Mouse (Mus musculus) midbrain, embryonic 11.5 days (tissue): ENCODE measurements around the gene C1qtnf9. TPM values are rescaled to one million over a fixed set of nuclear protein-coding genes. Genes with fewer than 3 reads are reported as not detected.

Source experiments
- ATAC-seq: fragments of 200-750 bp; cut with Nextera tagmentation; 2 replicates; pipeline ENCODE4 v1.8.0; 2017; ENCODE audit warnings: moderate TSS enrichment, moderate library complexity; ENCODE audit not compliant: low FRiP score
- DNase-seq: peaks from one replicate; pipeline ENCODE4 v3.0.0; 2015; ENCODE audit warnings: low spot score; ENCODE audit errors: missing footprints
- H3K27ac ChIP-seq: fragments of 300-500 bp; sonication (generic); 2 replicates; pipeline ENCODE4 v1.5.1; 2014; ENCODE audit warnings: low read depth, low read length
- H3K27me3 ChIP-seq: fragments of 300-500 bp; sonication (generic); 2 replicates; pipeline ENCODE4 v1.6.1; 2014; ENCODE audit warnings: mild to moderate bottlenecking, low read length, moderate library complexity, mixed read lengths; ENCODE audit not compliant: control insufficient read depth, insufficient read depth
- H3K36me3 ChIP-seq: fragments of 300-500 bp; sonication (generic); 2 replicates; pipeline ENCODE4 v1.6.1; 2014; ENCODE audit warnings: mild to moderate bottlenecking, low read length, moderate library complexity, mixed read lengths; ENCODE audit not compliant: control insufficient read depth, insufficient read depth
- H3K4me1 ChIP-seq: fragments of 300-500 bp; sonication (generic); 2 replicates; pipeline ENCODE4 v1.6.1; 2014; ENCODE audit warnings: low read length; ENCODE audit not compliant: control insufficient read depth, insufficient read depth
- H3K4me2 ChIP-seq: fragments of 300-500 bp; sonication (generic); 2 replicates; pipeline ENCODE4 v1.6.1; 2014; ENCODE audit warnings: mild to moderate bottlenecking, moderate library complexity
- H3K4me3 ChIP-seq: fragments of 300-500 bp; sonication (generic); 2 replicates; pipeline ENCODE4 v1.5.1; 2014; ENCODE audit warnings: low read depth, low read length
- H3K9ac ChIP-seq: fragments of 300-500 bp; sonication (generic); 2 replicates; pipeline ENCODE4 v1.6.1; 2014; ENCODE audit warnings: low read length
- H3K9me3 ChIP-seq: fragments of 300-500 bp; sonication (generic); 2 replicates; pipeline ENCODE4 v1.6.1; 2016; ENCODE audit warnings: low read length; ENCODE audit not compliant: control insufficient read depth
- WGBS: fragments of 180-500 bp; shearing (Covaris S2); extraction: QIAGEN DNeasy Blood & Tissue Kit; methylation state at CpG from one replicate; pipeline ENCODE4 v1.1.7; 2014; 5-methylcytosine and 5-hydroxymethylcytosine counted together
- polyA plus RNA-seq: library from polyadenylated mRNA; unstranded; fragments of >200 nt; fragmentation: Nextera tagmentation; extraction: Ambion mirVana; gene quantifications from 2 replicates; pipeline ENCODE4 v1.2.1, GENCODE M21; 2014

Gene C1qtnf9
- polyA plus RNA-seq, 1 experiment from 2014 or later: not detected

DNA sequence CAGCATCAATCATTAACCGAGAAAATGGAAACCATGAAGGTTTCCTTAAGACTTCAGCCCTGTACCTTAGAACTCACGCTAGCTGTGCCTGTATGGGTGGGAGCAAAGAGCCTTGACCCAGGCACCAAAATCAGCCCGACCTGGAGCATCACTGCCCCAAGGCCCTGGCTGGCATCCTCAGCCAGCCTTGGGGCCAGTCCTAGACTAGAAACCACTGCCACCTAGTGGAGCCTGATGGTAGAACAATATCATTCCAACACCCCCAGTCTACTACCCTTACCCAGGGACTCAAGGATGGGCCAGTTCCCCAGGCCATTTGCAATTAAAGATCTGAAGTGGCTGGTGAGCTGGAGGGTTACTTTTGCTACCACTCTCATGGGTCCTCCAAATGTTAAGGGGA is 22.2 kb downstream of the C1qtnf9 start:
- peak; percentile 5; the same call in 1 of the 2 replicates for ATAC-seq
- H3K36me3 ChIP-seq: peaks cover 2% of the 10 kb centered on the region; the same call in 1 of the 2 replicates

DNA sequence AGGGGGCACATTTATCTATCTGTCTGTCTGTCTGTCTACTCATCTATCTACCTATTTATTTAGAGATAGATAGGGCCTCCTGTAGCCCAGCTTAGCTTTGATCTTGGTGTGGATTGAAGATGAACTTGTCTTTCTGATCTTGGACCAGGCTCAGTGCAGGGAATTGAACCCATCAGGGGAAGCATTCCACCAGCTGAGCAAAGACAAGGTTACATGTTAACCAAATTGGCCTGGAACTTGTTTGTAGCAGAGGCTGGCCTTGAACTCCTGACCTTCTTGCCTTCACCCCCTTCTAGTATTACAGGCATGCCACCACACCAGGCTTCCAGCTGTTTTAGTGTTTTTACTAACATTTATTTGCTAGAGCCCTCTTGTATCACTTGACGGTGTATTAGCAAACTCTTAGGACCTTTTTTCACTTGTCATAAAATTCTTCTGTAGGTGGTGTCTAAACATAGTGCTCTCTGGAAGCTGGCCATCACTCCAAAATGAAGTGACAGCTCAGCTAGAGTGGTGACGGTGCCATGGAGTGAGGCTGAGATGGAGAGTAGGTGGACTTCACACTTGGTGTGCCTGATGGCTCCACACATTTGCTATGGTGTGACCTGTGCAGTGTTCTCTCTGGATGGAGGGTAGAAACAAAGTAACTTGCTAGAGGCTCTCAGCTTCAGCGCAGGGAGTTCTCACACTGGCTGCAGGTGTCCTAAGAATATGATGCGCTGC is 28.8 kb downstream of the C1qtnf9 start:
- H3K9me3 ChIP-seq: no peaks in the 10 kb centered on the region
- no peak overlapping the region for H3K4me3 ChIP-seq
- H3K4me2 ChIP-seq: no peak overlapping the region
- no peaks in the 10 kb centered on the region for H3K4me1 ChIP-seq
- H3K27ac ChIP-seq: no peak overlapping the region
- ATAC-seq (no peak), DNase-seq (no peak)
- no peak overlapping the region for H3K9ac ChIP-seq
- 88% methylated on average over 4 of the region's 4 CpGs for WGBS
- H3K36me3 ChIP-seq: no peaks in the 10 kb centered on the region
- H3K27me3 ChIP-seq: no peaks in the 10 kb centered on the region

More for the DNA sequence above, 22.2 kb downstream of the C1qtnf9 start:
- H3K27me3 ChIP-seq: no peaks in the 10 kb centered on the region
- no peak overlapping the region for H3K27ac ChIP-seq
- H3K9ac ChIP-seq: no peak overlapping the region
- no peaks in the 10 kb centered on the region for H3K9me3 ChIP-seq
- H3K4me2 ChIP-seq: no peak overlapping the region
- DNase-seq: peak; percentile 96
- WGBS: 32% methylated on average over 3 of the region's 3 CpGs
- peaks cover 3% of the 10 kb centered on the region; the same call in 1 of the 2 replicates for H3K4me1 ChIP-seq
- no peak overlapping the region for H3K4me3 ChIP-seq

DNA sequence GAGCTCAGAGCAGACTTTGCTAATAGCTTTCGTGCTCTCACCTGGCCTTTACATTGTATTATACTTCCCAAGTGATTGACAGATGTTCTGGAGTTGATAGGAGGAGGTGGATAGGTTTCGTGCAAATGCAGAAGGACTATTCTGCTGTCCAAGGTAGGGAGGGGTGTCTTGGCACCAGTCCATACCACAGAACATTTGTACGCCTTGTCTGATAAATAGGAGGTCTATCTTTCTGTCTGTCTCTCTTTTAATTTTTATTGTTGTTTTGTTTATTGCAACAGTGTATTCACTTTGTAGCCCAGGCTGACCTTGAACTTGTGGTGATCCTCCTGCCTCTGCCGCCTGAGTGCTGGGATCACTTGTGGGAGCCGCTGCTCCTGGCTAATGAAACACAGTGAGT is 29.7 kb downstream of the C1qtnf9 start:
- ATAC-seq: no peak
- no peak overlapping the region for H3K27ac ChIP-seq
- H3K9me3 ChIP-seq: no peaks in the 10 kb centered on the region
- no peak for DNase-seq
- H3K4me1 ChIP-seq: no peaks in the 10 kb centered on the region
- no peak overlapping the region for H3K4me3 ChIP-seq
- H3K36me3 ChIP-seq: no peaks in the 10 kb centered on the region
- H3K9ac ChIP-seq: no peak overlapping the region
- no peaks in the 10 kb centered on the region for H3K27me3 ChIP-seq
- no peak overlapping the region for H3K4me2 ChIP-seq
- 92% methylated on average over 5 of the region's 5 CpGs for WGBS

DNA sequence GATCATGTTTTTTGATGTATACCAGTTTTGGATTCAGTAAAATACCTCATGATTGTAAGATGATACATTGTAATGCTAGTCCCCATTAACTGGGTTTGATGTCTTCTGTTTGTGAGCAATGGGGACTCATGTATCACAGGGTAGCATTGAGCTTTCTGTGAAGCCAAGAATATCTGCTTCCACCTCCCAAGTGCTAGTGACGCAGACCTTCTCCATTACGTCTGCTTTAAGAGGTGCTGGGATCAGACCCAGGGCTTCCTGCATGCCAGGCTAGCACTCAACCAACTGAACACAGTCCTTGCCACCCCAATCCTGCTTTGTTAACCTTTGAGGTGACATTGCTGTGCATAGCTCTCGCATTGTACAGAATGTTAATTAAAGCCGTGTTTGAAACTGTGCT is 30.8 kb downstream of the C1qtnf9 start:
- Histone ChIP-seq H3K9ac (no peak overlapping the region), H3K4me2 (no peak overlapping the region), H3K4me3 (no peak overlapping the region), H3K36me3 (0 out of 2 replicates have a peak, but pooled peaks cover 2% of the 10 kb centered on the region), H3K27ac (no peak overlapping the region), H3K27me3 (no peaks in the 10 kb centered on the region), H3K9me3 (no peaks in the 10 kb centered on the region), H3K4me1 (no peaks in the 10 kb centered on the region)
- WGBS: 91% methylated on average over 4 of the region's 4 CpGs
- DNase-seq: no peak
- ATAC-seq: no peak

DNA sequence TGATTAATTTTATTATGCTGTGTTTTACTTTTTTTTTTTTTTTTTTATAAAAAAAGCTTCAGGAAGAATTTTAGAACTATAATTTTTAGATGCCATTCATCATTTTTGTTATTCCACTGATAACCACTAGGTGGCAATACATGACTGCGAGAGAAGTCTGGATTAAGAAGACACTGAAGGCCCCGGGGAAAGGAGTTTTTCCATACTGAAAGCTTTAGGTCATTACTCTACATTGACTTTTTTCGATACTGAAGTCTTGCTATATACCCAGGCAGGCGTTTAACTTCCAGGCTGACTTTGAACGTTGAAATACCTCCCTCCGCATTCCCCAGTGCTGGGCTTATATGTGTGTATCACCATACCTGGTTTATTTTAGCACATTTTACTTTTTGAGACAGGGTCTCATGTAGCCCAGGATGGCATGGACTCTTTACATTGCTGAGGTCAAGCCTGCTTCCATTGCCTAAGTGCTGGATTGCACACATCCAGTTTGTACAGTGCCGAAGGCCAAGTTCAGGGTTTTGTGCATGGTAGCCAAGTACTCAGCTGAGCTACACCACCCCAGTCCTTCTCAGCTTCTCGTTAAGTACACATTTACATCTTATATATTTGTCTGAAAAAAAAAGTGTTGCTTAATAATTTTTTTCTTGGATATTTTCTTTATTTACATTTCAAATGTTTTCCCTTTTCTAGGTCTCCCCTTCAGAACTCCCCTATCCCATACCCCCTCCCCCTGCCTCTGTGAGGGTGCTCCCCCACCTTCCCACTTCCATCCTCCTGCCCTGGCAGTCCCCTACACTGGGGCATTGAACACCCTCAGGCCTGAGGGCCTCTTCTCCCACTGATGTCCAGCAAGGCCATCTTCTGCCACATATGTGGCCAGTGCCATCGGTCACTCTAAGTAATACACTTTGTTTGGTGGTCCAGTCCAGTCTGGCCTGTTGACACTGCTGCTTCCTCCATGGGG is 32.1 kb downstream of the C1qtnf9 start:
- no peaks in the 10 kb centered on the region for H3K27me3 ChIP-seq
- H3K9me3 ChIP-seq: no peaks in the 10 kb centered on the region
- WGBS: 56% methylated on average over 9 of the region's 9 CpGs
- H3K4me2 ChIP-seq: no peak overlapping the region
- no peak overlapping the region for H3K9ac ChIP-seq
- no peak for ATAC-seq
- H3K4me1 ChIP-seq: no peaks in the 10 kb centered on the region
- H3K36me3 ChIP-seq: peaks cover 6% of the 10 kb centered on the region; the same call in 1 of the 2 replicates
- H3K27ac ChIP-seq: no peak overlapping the region
- DNase-seq: peak; percentile 90
- no peak overlapping the region for H3K4me3 ChIP-seq

DNA sequence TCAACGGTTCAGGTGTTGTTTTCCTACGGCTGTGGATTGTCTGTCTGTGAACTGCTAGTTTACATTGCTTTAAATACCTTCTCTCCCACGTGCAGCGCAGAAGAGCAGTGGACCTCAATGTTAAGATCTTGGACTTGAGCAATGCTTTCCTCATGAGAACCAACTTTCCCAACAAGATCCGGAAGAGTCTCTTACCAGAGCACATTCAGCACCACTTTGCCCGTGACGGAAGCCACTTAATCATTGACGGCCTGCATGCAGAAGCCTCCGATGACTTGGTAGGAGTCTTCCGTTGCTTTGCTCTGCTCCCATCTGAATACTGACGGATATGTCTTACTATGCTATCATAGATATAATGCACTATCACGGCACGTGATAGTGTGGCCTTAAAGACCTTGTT is 34.1 kb downstream of the C1qtnf9 start:
- no peaks in the 10 kb centered on the region for H3K4me1 ChIP-seq
- H3K9me3 ChIP-seq: no peaks in the 10 kb centered on the region
- H3K4me2 ChIP-seq: no peak overlapping the region
- no peak overlapping the region for H3K4me3 ChIP-seq
- no peak overlapping the region for H3K9ac ChIP-seq
- no peaks in the 10 kb centered on the region for H3K27me3 ChIP-seq
- 94% methylated on average over 13 of the region's 13 CpGs for WGBS
- ATAC-seq (no peak), DNase-seq (no peak)
- H3K36me3 ChIP-seq: peaks cover 6% of the 10 kb centered on the region; the same call in 1 of the 2 replicates
- H3K27ac ChIP-seq: no peak overlapping the region

DNA sequence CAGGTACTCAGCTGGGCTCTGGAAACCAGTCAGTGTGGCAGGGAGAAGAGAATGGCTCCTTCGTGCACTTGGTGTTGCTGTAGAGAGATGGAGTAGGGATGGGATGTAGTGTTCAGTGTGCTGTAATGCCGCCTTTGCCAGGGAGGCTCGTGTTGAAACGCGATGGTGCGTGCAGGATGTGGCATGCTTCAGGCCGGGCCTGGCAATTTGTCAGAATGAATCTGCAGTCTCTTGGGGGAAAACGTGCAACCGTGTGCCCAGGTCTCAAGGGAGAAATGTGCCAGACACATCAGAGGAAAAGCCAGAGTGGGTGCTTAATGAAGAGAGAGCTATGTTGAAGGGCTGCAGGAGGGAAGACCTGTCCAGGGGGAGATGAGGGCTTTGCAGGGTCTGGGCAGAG is 37.0 kb downstream of the C1qtnf9 start:
- Histone ChIP-seq H3K9ac (no peak overlapping the region), H3K9me3 (no peaks in the 10 kb centered on the region), H3K4me2 (no peak overlapping the region), H3K4me3 (no peak overlapping the region), H3K36me3 (peaks cover 6% of the 10 kb centered on the region; the same call in 1 of the 2 replicates), H3K27me3 (no peaks in the 10 kb centered on the region), H3K4me1 (no peaks in the 10 kb centered on the region), H3K27ac (no peak overlapping the region)
- no peak for ATAC-seq
- WGBS: 92% methylated on average over 9 of the region's 9 CpGs
- DNase-seq: no peak

DNA sequence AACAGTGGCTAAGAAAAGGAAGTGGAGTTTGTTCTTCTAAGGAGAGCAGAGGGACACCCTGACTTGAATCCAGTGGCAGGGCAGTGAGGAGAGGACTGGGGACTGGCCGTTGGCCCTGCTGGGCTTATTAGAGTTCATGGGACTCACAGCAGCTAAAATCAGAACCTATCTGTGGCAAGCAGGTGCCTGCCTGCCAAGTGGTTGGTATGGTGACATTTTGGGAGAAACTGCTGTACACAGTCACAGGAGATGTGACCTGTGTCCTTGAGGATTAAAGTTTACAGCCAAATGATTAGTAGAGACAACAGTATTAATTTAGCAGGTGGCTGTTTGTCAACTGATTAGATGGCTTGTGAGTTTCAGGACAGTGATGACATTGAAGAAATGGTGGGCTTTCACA is 37.9 kb downstream of the C1qtnf9 start:
- DNase-seq (no peak), ATAC-seq (no peak)
- Histone ChIP-seq H3K9me3 (no peaks in the 10 kb centered on the region), H3K27me3 (no peaks in the 10 kb centered on the region), H3K4me3 (no peak overlapping the region), H3K4me2 (no peak overlapping the region), H3K4me1 (no peaks in the 10 kb centered on the region), H3K27ac (no peak overlapping the region), H3K36me3 (peaks cover 6% of the 10 kb centered on the region; the same call in 1 of the 2 replicates), H3K9ac (no peak overlapping the region)
- 81% methylated on average over 1 of the region's 1 CpGs for WGBS

DNA sequence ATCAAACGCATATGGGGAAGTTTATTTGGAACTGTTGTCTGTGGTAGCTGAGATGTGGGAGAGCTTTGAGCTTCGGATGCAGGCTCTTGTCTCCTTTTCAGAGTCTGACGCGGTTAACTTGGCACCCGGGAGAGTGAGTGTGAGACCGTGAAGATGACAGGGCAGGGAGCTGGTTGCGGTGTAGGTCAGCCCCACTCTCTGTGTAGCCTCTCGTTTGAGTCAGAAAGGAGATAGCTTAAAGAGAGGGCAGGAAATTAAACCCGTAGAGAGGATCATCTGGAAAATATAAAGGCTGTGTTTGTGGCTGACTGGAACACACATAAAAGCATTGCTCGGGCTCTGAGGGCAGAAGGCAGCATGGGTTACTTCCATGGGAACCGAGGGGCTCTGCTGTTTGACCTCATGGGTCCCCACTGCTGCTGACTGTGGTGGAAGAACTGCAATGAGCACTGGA is 39.0 kb downstream of the C1qtnf9 start:
- Histone ChIP-seq H3K36me3 (peaks cover 6% of the 10 kb centered on the region; the same call in 1 of the 2 replicates), H3K27me3 (no peaks in the 10 kb centered on the region), H3K27ac (no peak overlapping the region), H3K9ac (no peak overlapping the region), H3K4me3 (no peak overlapping the region), H3K9me3 (no peaks in the 10 kb centered on the region), H3K4me1 (no peaks in the 10 kb centered on the region), H3K4me2 (no peak overlapping the region)
- DNase-seq (no peak), ATAC-seq (no peak)
- WGBS: 56% methylated on average over 11 of the region's 11 CpGs
